Mouse (Mus musculus) induced T-regulatory cell, adult 2 months (primary cell): Measurements from ENCODE around the gene Bcar3.

ENCODE experiments used
- DNase-seq: peaks from one replicate; pipeline ENCODE4 v3.0.0-alpha.2; 2012; ENCODE audit warnings: low read depth

The Bcar3 gene

DNA sequence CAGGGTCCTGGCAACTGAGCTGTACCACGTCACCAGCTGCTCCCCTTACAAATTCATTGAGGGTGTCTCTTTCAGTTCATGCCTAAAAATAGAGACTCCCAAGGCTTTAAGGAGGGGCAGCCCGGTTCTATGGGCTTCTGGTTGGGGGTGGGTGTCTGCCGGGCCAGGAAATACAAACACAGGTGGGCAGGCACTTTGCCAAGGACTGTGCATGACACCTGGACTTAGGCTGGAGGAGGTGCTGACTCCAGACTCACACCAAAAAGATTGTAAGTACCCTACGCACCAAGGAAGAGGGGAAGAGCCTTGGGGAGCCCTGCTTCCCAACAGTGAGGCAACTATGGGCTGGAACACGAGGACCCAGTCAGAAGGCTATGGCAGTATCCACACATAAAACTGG lies 44.1 kb downstream of the Bcar3 start:
- no peak for DNase-seq

- no peak for DNase-seq
Observed at GRCm38 (mm10) chr3:122338897-122339296, 45.0 kb downstream of the Bcar3 start.

DNA sequence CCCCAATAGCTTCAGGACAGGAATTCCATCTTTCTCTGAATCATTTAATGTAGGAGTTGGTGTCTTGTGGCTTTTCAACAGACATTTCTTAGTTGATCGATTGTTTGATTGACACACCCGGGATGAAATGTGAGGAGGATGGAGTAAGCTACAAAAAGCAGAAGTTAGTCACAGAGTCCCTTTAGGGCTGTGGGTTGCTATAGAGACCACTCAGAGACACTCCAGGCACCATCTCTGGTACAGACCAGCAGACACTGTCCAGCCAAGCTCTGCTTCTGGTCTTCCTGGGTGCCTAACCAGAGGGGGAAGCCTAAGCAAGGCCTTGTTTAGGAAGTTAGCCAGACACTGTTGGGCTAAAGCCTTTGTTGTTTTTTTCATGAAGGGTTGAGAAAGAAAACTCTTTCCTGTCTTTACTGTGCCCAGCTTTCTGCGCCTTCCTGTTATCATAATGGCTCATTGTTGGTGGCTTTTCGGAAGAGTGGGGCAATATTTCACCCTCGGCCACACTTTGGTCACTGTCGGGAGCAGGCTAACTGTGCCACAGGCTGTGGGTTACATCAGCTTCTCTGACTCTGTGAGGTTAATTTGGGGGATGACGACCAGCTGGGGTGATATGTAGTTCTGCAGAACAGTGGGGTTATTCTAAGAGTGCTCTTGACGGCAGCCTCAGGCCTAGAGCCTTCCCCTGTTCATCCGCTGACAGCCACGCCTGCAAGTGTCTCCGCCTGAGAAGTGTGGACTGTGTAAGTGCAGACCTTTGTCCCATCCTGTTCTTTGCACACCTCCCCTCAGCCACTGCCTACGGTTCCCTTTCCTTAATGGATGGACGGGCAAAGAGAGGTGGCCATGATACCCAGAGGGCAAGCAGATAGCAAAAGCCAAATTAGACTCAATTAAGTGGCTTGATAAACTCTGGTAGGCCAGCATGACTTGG lies 46.5 kb downstream of the Bcar3 start:
- no peak for DNase-seq

- DNase-seq = no peak
Observed at GRCm38 (mm10) chr3:122343437-122343853, 49.5 kb downstream of the Bcar3 start.

DNA sequence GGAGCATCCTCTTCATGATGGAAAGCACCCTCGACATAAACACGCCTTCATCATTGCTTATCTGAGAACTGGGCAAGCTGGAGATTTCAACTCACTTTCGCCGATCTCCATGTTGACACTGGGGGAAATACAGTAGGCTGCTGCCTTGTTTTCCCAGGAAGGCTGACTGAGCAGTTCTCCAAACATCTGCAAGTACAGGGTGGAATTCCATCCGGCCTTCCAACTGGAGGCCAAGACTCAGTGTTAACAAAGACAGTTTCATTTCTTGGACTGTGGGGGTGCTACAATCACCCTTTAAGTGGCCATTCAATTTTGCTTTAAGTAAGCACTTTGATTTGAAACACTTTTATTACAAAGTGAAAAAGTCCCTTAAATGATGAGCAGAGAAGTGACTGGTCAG lies 50.4 kb downstream of the Bcar3 start:
- DNase-seq = no peak

DNA sequence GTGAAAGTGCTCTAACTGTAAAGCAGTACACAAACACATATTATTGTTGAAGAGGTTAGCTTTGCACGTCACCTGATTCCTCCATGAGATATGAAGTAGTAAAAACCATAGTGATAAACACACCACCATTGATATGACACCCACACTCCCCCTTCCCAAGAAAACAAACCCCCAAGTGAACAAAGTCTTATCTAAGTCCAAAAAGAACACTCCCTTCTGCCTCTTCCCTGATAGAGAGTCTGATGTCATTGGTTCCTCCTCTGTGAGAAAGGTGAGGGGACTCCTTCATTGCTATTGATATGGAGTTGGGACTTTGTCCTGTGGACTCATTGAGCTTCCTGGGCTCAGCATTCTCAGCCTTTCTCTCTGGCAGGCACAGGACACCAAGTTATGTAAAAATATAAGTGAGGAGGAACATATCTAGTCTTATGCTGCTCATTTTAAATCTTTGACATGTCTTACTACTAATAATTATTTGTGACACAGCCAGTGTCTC lies 52.1 kb downstream of the Bcar3 start:
- no peak for DNase-seq

GRCm38 (mm10) chr3:122346600-122346999 lies 52.7 kb downstream of the Bcar3 start:
- peak; percentile 2 for DNase-seq

DNA sequence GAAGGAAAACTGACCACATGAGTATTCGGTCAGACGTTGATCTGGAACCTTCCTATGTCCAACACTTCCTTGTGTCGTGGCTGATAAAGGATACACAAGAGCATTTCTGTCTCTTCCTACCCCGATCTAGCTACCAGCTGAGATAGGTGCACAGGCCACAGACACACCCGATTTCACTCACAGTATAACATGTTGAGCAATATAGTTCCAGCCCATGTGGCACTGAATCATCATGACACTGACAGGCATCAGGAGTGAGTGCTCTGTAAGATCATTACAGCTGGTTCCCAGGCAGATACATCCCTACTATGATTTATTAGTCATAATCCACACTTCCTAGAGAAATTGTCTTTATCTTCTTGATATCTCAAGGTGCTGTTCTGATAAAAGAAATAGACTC lies 54.7 kb downstream of the Bcar3 start:
- DNase-seq = no peak

GRCm38 (mm10) chr3:122352801-122353200 lies 58.9 kb downstream of the Bcar3 start:
- no peak for DNase-seq

GRCm38 (mm10) chr3:122359426-122359825 lies 65.5 kb downstream of the Bcar3 start:
- DNase-seq = no peak

DNA sequence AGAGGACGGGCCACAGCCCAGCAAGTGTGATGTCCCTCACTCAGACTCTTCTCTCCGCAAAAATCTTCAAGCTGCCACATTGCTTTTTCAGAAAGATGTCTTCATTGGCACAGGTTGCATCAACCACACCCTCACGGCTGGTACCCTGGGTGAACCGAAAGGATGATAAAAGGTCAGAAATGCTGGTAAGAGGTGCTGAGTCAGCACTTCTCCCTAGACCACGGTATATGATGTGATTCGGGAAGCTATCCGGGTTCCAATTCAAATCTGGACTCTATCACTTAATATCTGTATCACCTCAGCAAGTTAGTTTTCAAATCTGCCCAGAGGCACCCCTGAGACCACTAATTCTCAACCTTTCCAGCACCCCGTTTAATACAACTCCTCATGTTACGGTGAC lies 66.0 kb downstream of the Bcar3 start:
- no peak for DNase-seq

DNA sequence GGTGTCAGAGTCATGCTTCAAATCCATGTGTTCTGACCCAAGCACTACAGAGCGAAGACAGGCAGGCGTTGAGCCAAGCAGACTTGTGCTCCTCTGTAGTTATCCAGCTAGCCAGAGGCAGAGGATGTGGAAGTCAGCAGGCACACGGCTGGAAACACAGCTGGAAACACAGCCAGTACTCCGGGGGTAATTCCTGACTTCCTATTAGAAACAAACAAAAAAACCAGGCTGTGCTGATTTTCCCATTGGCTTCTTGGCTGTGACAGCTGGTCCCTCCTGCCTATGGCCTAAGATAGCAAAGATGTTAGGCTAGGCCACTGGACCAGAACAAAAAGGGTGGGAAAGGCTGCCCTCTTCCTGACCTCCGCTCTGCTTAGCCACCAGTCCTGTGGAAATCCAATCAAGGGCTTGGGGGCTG lies 66.8 kb downstream of the Bcar3 start:
- no peak for DNase-seq

DNA sequence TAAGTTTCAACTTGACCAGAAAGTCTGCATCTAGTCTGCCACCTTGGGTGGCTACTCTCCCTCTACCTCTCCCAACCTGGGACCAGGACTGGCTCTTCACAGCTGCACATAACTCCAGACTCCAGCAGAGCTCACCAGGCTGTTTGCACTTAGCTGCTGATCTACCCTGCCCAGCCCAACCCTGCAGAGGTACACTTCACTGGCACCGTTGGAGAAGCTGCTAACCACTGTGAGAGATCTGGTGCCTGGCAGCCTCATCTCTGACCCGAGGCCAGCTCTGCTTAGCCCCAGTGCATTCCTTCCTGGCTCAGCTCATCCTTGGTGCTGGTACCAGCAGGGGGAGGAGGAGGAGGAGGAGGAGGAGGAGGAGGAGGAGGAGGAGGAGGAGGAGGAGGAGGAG lies 68.8 kb downstream of the Bcar3 start:
- no peak for DNase-seq

DNA sequence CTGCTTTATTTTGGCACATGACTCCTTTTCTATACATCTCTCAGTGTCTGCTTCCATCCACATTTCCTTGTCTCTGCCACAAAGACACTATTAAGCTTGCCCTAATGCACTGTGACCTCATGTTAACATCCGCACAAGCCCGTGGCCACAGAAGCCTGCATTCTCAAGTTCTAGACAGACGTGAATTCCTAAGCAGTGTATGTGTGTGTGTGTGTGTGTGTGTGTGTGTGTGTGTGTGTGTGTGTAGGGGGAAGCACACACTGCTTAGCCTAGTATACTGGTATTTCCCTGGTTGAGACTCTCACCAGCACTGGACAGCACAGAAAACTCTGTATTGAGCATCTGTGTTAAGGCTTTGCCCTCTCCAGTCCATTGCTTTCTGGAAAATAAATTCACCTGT lies 70.6 kb downstream of the Bcar3 start:
- DNase-seq = no peak

DNA sequence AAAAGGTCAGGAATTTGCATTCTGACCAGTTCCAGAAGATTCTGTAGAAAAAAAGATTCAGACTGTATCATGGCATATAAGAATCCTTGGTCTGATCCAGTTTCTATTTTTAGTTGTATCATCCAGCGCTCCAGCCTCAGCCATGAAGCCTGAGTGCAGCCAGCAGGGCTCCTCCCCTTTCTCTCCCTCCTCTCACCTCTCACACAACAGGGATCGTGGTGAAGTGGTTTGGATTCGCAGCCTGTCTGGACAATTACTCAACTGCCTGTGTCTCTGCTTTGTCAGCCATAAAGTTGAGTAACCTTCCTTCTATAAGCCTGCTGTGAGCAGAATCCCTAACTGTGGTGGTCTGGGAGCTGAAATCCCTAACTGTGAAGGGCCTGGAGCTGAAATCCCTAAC lies 71.4 kb downstream of the Bcar3 start:
- DNase-seq = no peak

DNA sequence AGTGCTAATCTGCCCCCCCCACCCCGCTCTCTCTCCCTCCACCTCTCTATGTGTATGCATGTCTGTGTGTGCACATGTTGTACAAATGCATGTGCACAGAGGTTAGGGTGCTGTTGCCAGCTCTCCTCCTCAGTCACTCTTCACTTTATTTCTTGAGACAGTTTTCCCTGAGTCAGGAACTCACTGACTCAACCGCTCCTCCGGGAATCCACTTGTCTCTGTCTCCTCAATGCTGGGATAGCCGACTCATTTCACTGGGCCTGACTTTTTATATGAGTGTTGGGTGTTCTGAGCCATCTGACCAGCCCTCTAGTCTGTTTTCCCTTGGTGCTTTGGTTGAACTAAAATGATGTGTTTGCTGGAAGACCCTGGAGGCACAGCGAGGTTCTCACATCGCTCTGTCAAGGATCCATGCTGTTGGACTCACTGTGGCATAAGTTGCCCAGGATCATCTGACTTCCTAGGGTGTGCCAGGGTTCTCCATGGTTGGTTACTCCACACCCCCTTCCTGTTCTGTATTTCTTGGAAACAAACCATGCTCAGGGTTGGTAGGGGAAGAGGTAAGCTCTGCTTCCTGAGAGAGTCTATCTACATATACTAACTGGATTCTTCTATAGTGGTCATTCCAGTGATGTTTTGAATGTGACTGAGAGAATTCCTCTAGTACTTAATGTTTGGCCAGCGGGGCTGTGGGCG lies 77.9 kb downstream of the Bcar3 start:
- no peak for DNase-seq

GRCm38 (mm10) chr3:122372617-122373016 lies 78.7 kb downstream of the Bcar3 start:
- no peak for DNase-seq

DNA sequence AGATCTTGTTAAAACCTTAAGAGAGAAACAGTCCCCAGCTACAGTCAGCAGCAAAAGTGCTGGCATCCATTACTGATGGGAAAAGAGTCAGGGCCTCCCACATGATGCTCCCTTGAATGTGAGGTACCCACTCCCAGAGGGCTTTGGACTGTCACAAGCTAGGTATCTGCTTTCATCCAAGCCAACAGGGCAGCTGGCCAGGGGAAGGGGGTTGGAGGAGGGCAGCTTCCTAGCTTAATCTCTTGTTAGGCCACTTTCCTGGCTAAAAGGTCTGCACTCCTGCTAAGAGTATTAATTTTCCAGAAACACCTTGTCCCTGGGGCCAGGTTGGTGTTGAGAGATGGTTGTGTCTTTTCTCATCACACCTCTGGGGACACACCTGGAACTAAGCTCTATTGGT lies 82.1 kb downstream of the Bcar3 start:
- DNase-seq = no peak

- no peak for DNase-seq
Observed at GRCm38 (mm10) chr3:122376412-122376831, 82.5 kb downstream of the Bcar3 start.

- DNase-seq = no peak
Observed at GRCm38 (mm10) chr3:122376841-122377464, 83.0 kb downstream of the Bcar3 start.

DNA sequence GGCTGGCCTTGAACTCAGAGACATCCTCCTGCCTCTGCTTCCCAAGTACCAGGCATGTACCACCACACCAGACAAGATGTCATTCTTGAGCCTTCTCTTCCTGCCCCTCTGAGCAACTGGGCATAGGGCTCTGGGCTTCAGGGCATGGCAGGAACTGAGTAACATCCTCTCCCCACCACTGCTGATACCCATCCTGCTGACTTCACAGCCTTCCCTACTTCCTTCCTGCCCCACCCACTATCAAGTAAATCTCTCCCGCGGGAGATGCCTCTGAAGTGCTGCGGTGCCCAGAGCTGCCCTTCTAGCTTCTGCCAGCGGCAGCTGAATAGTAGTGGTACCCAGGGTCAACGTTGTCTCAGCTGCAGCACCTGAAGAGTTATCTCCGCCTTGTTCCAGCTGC lies 84.7 kb downstream of the Bcar3 start:
- DNase-seq = peak; percentile 11

DNA sequence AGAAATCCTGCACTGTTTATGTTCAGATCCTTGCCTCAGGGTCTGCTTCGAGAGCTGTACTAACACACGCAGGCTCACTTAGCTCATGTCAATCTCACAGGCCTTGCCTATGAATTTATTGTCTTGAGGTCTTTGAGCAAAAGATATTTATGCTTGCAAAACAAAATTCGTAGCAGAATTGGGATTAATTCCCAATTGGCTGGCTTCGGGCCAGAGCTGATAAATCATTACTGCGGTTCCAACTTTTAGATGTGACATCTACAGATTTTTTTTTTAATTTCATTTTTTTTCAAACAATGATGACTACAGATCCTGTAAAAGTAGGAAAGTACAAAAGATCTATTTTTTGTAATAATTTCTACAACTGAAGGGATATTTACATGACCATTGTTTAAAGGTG lies 86.8 kb downstream of the Bcar3 start:
- no peak for DNase-seq

DNA sequence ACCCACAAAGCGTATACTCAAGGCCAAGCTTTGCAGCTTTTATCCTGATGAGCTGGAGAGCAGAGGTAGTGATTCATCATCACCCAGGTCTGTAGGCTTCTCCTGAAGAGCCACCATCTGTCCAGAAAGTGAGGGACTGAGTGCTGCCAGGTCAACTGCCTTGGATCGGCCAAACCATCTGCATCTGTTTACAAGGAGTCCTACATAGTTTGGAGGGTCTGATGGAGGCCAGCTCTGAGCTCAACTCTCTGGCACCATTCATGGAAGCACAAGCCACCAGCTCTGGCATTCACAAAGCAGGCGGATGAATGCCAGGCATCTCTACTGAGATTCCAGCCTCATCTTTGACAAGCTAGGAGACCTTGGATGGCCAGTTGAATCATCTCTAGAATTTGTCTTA lies 87.7 kb downstream of the Bcar3 start:
- no peak for DNase-seq
